ENCODE assay signal across 27 mouse cellular contexts in the genomic region with DNA sequence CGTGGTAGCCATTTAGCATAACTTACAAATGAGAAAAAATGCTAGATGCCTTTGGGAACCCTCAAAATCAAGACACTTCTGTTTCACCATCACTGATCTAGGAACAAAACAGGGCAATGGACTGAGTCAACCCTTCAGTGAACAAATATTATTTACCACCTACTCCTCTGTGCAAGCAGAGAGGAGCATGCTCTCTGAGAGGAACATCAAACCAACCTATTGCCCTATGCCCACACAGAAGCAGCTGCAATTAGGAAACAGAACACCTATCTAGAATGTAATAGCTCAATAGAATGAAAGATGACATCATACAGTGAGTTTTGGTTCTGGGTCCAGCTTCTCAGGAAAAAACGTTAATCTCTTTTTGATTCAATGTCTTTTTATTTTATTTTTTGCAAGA.
DNase-seq lines count a peak whose midpoint lies in the region; ATAC-seq and TF ChIP-seq lines count a peak whose summit lies in the region.
"Had no signal": no experiment of that assay in that cellular context is flagged by ENCODE, and none has a peak within 500 bp of the region (broad histone marks: within the 10 kb centered on the region; RNA-seq: fewer than 3 reads in every experiment).

No protein-coding gene starts in this region.

- no peak overlapping the region for H3K4me3 ChIP-seq in liver, postnatal 0 days (ENCODE audit: low read depth, low read length)
- no peak overlapping the region for H3K4me3 ChIP-seq in liver, embryonic 12.5 days
- H3K4me3 ChIP-seq: embryonic facial prominence, embryonic 13.5 days; embryonic facial prominence, embryonic 15.5 days; erythroblast, embryonic 14.5 days; forebrain, embryonic 10.5 days; forebrain, embryonic 12.5 days had no signal

- no peaks in the 10 kb centered on the region for H3K9me3 ChIP-seq in liver, postnatal 0 days (ENCODE audit: low read length)
- no peaks in the 10 kb centered on the region for H3K9me3 ChIP-seq in liver, embryonic 12.5 days (replicated peaks)
- H3K9me3 ChIP-seq: embryonic facial prominence, embryonic 13.5 days; embryonic facial prominence, embryonic 15.5 days; forebrain, embryonic 10.5 days; forebrain, embryonic 12.5 days; G1E had no signal

- no peak overlapping the region for H3K9ac ChIP-seq in liver, postnatal 0 days (replicated peaks)
- H3K9ac ChIP-seq in liver, embryonic 12.5 days: no peak overlapping the region
- H3K9ac ChIP-seq: embryonic facial prominence, embryonic 13.5 days; embryonic facial prominence, embryonic 15.5 days; forebrain, embryonic 12.5 days had no signal

- no peaks in the 10 kb centered on the region for H3K27me3 ChIP-seq in liver, postnatal 0 days (ENCODE audit: insufficient read depth, low read length)
- H3K27me3 ChIP-seq in liver, embryonic 12.5 days (replicated peaks): no peaks in the 10 kb centered on the region
- H3K27me3 ChIP-seq: CH12.LX; embryonic facial prominence, embryonic 13.5 days; embryonic facial prominence, embryonic 15.5 days; forebrain, embryonic 12.5 days; Patski had no signal

- 55% methylated on average over 2 of the region's 2 CpGs for WGBS in liver, postnatal 0 days (ENCODE audit: insufficient replicate concordance)
- WGBS in liver, embryonic 12.5 days (ENCODE audit: insufficient replicate concordance): 49% methylated on average over 2 of the region's 2 CpGs

- peak; percentile 24 for DNase-seq in heart, adult 11 months
- no peak for DNase-seq in heart, postnatal 4 days
- DNase-seq in liver, postnatal 0 days: no peak
- no peak for DNase-seq in ovary, postnatal 14 days (ENCODE audit: low spot score)
- DNase-seq: adrenal gland, adult 8-10 months; adrenal gland, postnatal 14 days; adrenal gland, postnatal 36 days; B cell, adult 2 months; cerebellum, adult 11-12 months; cerebellum, adult 2 months; cerebellum, adult 9-10 months; cerebellum, postnatal 10 days; cerebellum, postnatal 25 days; embryo, embryonic 11 days had no signal

- H3K27ac ChIP-seq in liver, postnatal 0 days (ENCODE audit: low read depth): no peak overlapping the region
- H3K27ac ChIP-seq in liver, embryonic 12.5 days: no peak overlapping the region
- H3K27ac ChIP-seq: embryonic facial prominence, embryonic 13.5 days; embryonic facial prominence, embryonic 15.5 days; forebrain, embryonic 10.5 days; forebrain, embryonic 12.5 days had no signal

- peaks cover 10% of the 10 kb centered on the region for H3K4me1 ChIP-seq in liver, postnatal 0 days (ENCODE audit: insufficient read depth)
- peaks cover 24% of the 10 kb centered on the region for H3K4me1 ChIP-seq in liver, embryonic 12.5 days
- H3K4me1 ChIP-seq: embryonic facial prominence, embryonic 13.5 days; embryonic facial prominence, embryonic 15.5 days; forebrain, embryonic 10.5 days; forebrain, embryonic 12.5 days had no signal

- H3K4me2 ChIP-seq in liver, postnatal 0 days (ENCODE audit: low read depth, low read length): no peak overlapping the region
- H3K4me2 ChIP-seq in liver, embryonic 12.5 days: no peak overlapping the region
- H3K4me2 ChIP-seq: embryonic facial prominence, embryonic 13.5 days; embryonic facial prominence, embryonic 15.5 days; forebrain, embryonic 12.5 days had no signal

- no peak for TF ChIP-seq CTCF in liver, postnatal 0 days (IDR thresholded peaks at IDR 0.05; ENCODE audit: low read depth)

- no peak for TF ChIP-seq EP300 in liver, postnatal 0 days (IDR thresholded peaks at IDR 0.05; ENCODE audit: low read depth)

- peak; percentile 97 for ATAC-seq in liver, postnatal 0 days
- no peak for ATAC-seq in liver, embryonic 12.5 days
- ATAC-seq in common myeloid progenitor, adult 5-6 weeks (replicated peaks; ENCODE audit: low read depth, poor library complexity, severe bottlenecking): 0 out of 2 replicates have a peak, but pooled peaks have one; percentile 13
- ATAC-seq: activated CD4-positive, CD25-positive, alpha-beta regulatory T cell, adult 4 months; forebrain, embryonic 14.5 days; forebrain, embryonic 16.5 days; Patski had no signal

- no peaks in the 10 kb centered on the region for H3K36me3 ChIP-seq in liver, postnatal 0 days (replicated peaks; ENCODE audit: insufficient read depth, low read length)
- no peaks in the 10 kb centered on the region for H3K36me3 ChIP-seq in liver, embryonic 12.5 days
- H3K36me3 ChIP-seq: embryonic facial prominence, embryonic 13.5 days; embryonic facial prominence, embryonic 15.5 days; forebrain, embryonic 10.5 days; forebrain, embryonic 12.5 days; G1E had no signal
